In the genomic region with DNA sequence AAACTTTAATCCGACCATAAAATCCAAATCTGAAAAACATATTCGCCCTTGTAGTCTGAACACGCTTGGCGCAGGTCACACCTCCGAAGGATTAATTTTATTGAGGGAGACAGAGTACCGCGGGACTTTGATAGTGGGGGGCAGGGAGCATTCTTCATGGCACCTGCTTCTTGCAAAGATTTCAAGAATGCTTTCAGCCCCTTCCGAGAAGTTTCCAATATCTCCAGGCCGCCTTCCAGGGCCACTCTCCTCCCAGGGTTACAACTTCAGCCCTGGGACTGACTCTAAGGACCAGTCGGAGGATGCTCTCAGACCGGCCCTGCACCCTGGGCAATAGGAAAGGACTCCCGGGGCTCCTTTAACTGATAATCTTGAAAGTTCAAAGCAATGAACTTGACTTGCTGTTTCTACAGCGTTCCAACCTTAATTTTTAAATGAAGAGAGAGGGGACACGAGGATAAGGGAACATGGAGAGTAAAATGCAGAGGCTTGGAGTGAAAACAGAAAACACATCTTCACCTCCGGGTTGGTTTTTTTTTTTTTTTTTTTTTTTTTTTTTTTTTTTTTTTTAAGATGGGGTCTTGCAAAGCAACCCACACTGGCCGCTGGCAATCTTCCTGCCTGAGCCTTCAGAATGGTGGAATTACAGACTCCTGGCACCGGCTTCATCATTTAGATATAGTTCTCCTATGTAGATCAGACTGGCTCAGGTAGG, we compare ENCODE assay signal across 8 mouse cellular contexts. TPM values are rescaled to one million over a fixed set of nuclear protein-coding genes. Genes with fewer than 3 reads are reported as not detected.
DNase-seq lines count a peak whose midpoint lies in the region; ATAC-seq and TF ChIP-seq lines count a peak whose summit lies in the region.

No protein-coding gene starts in this region.

- intact Hi-C loops in gastrocnemius, postnatal 14 days (cut with DNase I; ENCODE audit: low total_unique reads), result no loop called here

- peak overlapping the region; percentile 57 for H3K4me2 ChIP-seq in kidney, embryonic 16.5 days (replicated peaks; ENCODE audit: low read depth, low read length)
- peak overlapping the region; percentile 51 for H3K4me2 ChIP-seq in hindbrain, postnatal 0 days (ENCODE audit: low read depth, low read length)
- H3K4me2 ChIP-seq in myocyte (ENCODE audit: low read depth), result peak overlapping the region; percentile 74

- TF ChIP-seq CTCF in hindbrain, postnatal 0 days (IDR thresholded peaks at IDR 0.05; ENCODE audit: low read depth), result no peak

- H3K27ac ChIP-seq in kidney, embryonic 16.5 days (ENCODE audit: low read length), result no peak overlapping the region
- H3K27ac ChIP-seq in embryonic facial prominence, embryonic 10.5 days (replicated peaks), result no peak overlapping the region
- no peak overlapping the region for H3K27ac ChIP-seq in hindbrain, postnatal 0 days

- H3K9ac ChIP-seq in kidney, embryonic 16.5 days (replicated peaks; ENCODE audit: low read length), result 0 out of 2 replicates have a peak overlapping the region, but pooled peaks have one; percentile 23
- H3K9ac ChIP-seq in hindbrain, postnatal 0 days (replicated peaks; ENCODE audit: low read length), result no peak overlapping the region

- H3K79me2 ChIP-seq in myocyte (ENCODE audit: control insufficient read depth, insufficient read depth), result no peaks in the 10 kb centered on the region

- 0 out of 2 replicates have a peak, but pooled peaks cover 2% of the 10 kb centered on the region for H3K9me3 ChIP-seq in kidney, embryonic 16.5 days (ENCODE audit: low read length)
- no peaks in the 10 kb centered on the region for H3K9me3 ChIP-seq in embryonic facial prominence, embryonic 10.5 days
- no peaks in the 10 kb centered on the region for H3K9me3 ChIP-seq in hindbrain, postnatal 0 days (ENCODE audit: low read length)

- peak overlapping the region; percentile 45 for H3K4me3 ChIP-seq in kidney, embryonic 16.5 days (ENCODE audit: low read length)
- peak overlapping the region; percentile 52 for H3K4me3 ChIP-seq in embryonic facial prominence, embryonic 10.5 days
- peak overlapping the region; percentile 25 for H3K4me3 ChIP-seq in hindbrain, postnatal 0 days (ENCODE audit: low read length)
- H3K4me3 ChIP-seq in myocyte, result no peak overlapping the region

- ATAC-seq in kidney, embryonic 16.5 days (ENCODE audit: low FRiP score, low TSS enrichment), result no peak
- ATAC-seq in hindbrain, postnatal 0 days, result no peak
- ATAC-seq in inflammation-experienced regulatory T-cells, adult 6 months, result no peak

- H3K36me3 ChIP-seq in kidney, embryonic 16.5 days (ENCODE audit: insufficient read depth, low read length), result no peaks in the 10 kb centered on the region
- no peaks in the 10 kb centered on the region for H3K36me3 ChIP-seq in embryonic facial prominence, embryonic 10.5 days (replicated peaks)
- H3K36me3 ChIP-seq in hindbrain, postnatal 0 days (ENCODE audit: insufficient read depth, low read length), result no peaks in the 10 kb centered on the region
- H3K36me3 ChIP-seq in myocyte (ENCODE audit: control insufficient read depth, insufficient read depth), result no peaks in the 10 kb centered on the region

- no peak for DNase-seq in kidney, adult 18-20 months
- DNase-seq in embryonic facial prominence, embryonic 10.5 days (ENCODE audit: low spot score), result peak; percentile 37
- DNase-seq in hindbrain, postnatal 0 days (ENCODE audit: low spot score), result no peak
- no peak for DNase-seq in gastrocnemius, postnatal 14 days
- no peak for DNase-seq in urinary bladder, postnatal 10 days (ENCODE audit: low spot score)

- WGBS in kidney, embryonic 16.5 days, result under 1% methylated on average over 17 of the region's 17 CpGs
- WGBS in embryonic facial prominence, embryonic 10.5 days, result 2% methylated on average over 17 of the region's 17 CpGs
- WGBS in hindbrain, postnatal 0 days, result 4% methylated on average over 17 of the region's 17 CpGs

- peaks cover 9% of the 10 kb centered on the region for H3K4me1 ChIP-seq in kidney, embryonic 16.5 days (ENCODE audit: insufficient read depth, low read length)
- peaks cover 13% of the 10 kb centered on the region for H3K4me1 ChIP-seq in embryonic facial prominence, embryonic 10.5 days
- no peaks in the 10 kb centered on the region for H3K4me1 ChIP-seq in hindbrain, postnatal 0 days (ENCODE audit: insufficient read depth, low read length)

- no peak overlapping the region for H3ac ChIP-seq in myocyte (ENCODE audit: control insufficient read depth, insufficient read length)

- H3K27me3 ChIP-seq in kidney, embryonic 16.5 days (ENCODE audit: insufficient read depth, low read length), result peaks cover 83% of the 10 kb centered on the region
- peaks cover 83% of the 10 kb centered on the region for H3K27me3 ChIP-seq in embryonic facial prominence, embryonic 10.5 days (replicated peaks; ENCODE audit: low read depth, poor library complexity, severe bottlenecking)
- H3K27me3 ChIP-seq in hindbrain, postnatal 0 days (ENCODE audit: insufficient read depth, low read length), result peaks cover 66% of the 10 kb centered on the region
- H3K27me3 ChIP-seq in myocyte (ENCODE audit: control insufficient read depth, insufficient read depth, insufficient read length), result peaks cover 52% of the 10 kb centered on the region

- TF ChIP-seq POLR2A in myocyte (IDR thresholded peaks at IDR 0.05; ENCODE audit: insufficient read length, low read depth), result no peak

TF ChIP-seq in myocyte, 11 proteins besides CTCF, POLR2A, EP300 and RAD21:
- no peak for TF ChIP-seq CEBPB (IDR thresholded peaks at IDR 0.05; ENCODE audit: insufficient read depth, poor library complexity, severe bottlenecking)
- no peak for TF ChIP-seq MYOD1 (IDR thresholded peaks at IDR 0.05; ENCODE audit: control insufficient read depth in 1 of 3, insufficient read length in 2 of 3, low read depth in 2 of 3)
- no peak for TF ChIP-seq SRF (IDR thresholded peaks at IDR 0.05; ENCODE audit: control insufficient read depth, insufficient read length, low read depth)
- TF ChIP-seq TCF12 (IDR thresholded peaks at IDR 0.05; ENCODE audit: insufficient read depth, poor library complexity, severe bottlenecking), result no peak
- TF ChIP-seq REST (IDR thresholded peaks at IDR 0.05; ENCODE audit: insufficient read depth, insufficient read length), result no peak
- no peak for TF ChIP-seq MYOG (IDR thresholded peaks at IDR 0.05; ENCODE audit: control insufficient read depth in 1 of 3, insufficient read depth in 1 of 3, insufficient read length in 2 of 3, low read depth in 2 of 3)
- TF ChIP-seq TCF3 (IDR thresholded peaks at IDR 0.05; ENCODE audit: insufficient read length, low read depth), result no peak
- no peak for TF ChIP-seq POLR2AphosphoS2 (IDR thresholded peaks at IDR 0.05; ENCODE audit: insufficient read length, low read depth)
- no peak for TF ChIP-seq USF1 (IDR thresholded peaks at IDR 0.05; ENCODE audit: low read depth)
- no peak for TF ChIP-seq MAX (IDR thresholded peaks at IDR 0.05; ENCODE audit: low read depth)
- TF ChIP-seq E2F4 (IDR thresholded peaks at IDR 0.05; ENCODE audit: insufficient read depth), result no peak

RNA-seq across cellular contexts. Expression of a gene that starts 9.8 kb away (rescaled TPM):
- polyA plus RNA-seq in kidney, embryonic 16.5 days (2015; fragmentation: Nextera tagmentation; extraction: Ambion mirVana), result not detected in 2 replicates
- not detected in 2 replicates for polyA plus RNA-seq in embryonic facial prominence, embryonic 10.5 days (2016; fragmentation: Nextera tagmentation; extraction: Ambion mirVana)
- 0.16 TPM in 1 of 2 replicates, not detected in the other for total RNA-seq in hindbrain, postnatal 0 days (2014; rRNA removed)
- 0.09 TPM in 1 of 2 replicates, not detected in the other for polyA plus RNA-seq in hindbrain, postnatal 0 days (2015; fragmentation: Nextera tagmentation; extraction: Ambion mirVana)
- not detected for polyA plus RNA-seq in myocyte (2012; fragmentation: generic; extraction: Trizol)
- polyA plus RNA-seq in inflammation-experienced regulatory T-cells, adult 6 months (2017; shearing (Covaris generic)), result not detected
- not detected for total RNA-seq in gastrocnemius, postnatal 14 days (2021)

RNA-seq across cellular contexts. Expression of a gene that starts 34.0 kb away (rescaled TPM):
- polyA plus RNA-seq in kidney, embryonic 16.5 days (2015; fragmentation: Nextera tagmentation; extraction: Ambion mirVana), result 25.5 and 29.4 TPM in 2 replicates
- 35.8 and 36.4 TPM in 2 replicates for polyA plus RNA-seq in embryonic facial prominence, embryonic 10.5 days (2016; fragmentation: Nextera tagmentation; extraction: Ambion mirVana)
- total RNA-seq in hindbrain, postnatal 0 days (2014; rRNA removed), result 7.4 and 24.3 TPM in 2 replicates
- 14.0 and 16.5 TPM in 2 replicates for polyA plus RNA-seq in hindbrain, postnatal 0 days (2015; fragmentation: Nextera tagmentation; extraction: Ambion mirVana)
- polyA plus RNA-seq in myocyte (2012; fragmentation: generic; extraction: Trizol), result 9.9 TPM
- 10 to 100 TPM in 2 of 3 experiments, 1 to 10 TPM in 1; 7.8 to 14.4 (median 11.4) TPM for polyA plus RNA-seq in inflammation-experienced regulatory T-cells, adult 6 months (2017; shearing (Covaris generic))
- 1 to 10 TPM; 8.4 to 9.2 TPM for total RNA-seq in gastrocnemius, postnatal 14 days (2021)
